Mouse (Mus musculus) cerebellum, adult 2 months (tissue): ENCODE measurements around the gene Nkain4. TPM values are rescaled to one million over a fixed set of nuclear protein-coding genes. Genes with fewer than 3 reads are reported as not detected.

Source experiments
- DNase-seq, 2 experiments: peaks; one replicate each; pipeline ENCODE4 v3.0.0; 2021
- H3K27ac ChIP-seq: fragments of 200-500 bp; 2 replicates; pipeline ENCODE4 v1.5.1; 2012; ENCODE audit warnings: low read length, control low read depth, inconsistent platforms; ENCODE audit not compliant: insufficient read depth
- H3K27me3 ChIP-seq: fragments of 200-500 bp; 2 replicates; pipeline ENCODE4 v1.6.1; 2012; ENCODE audit warnings: inconsistent platforms, mild to moderate bottlenecking, low read length, moderate library complexity; ENCODE audit not compliant: control insufficient read depth, insufficient read depth
- H3K4me1 ChIP-seq: fragments of 200-500 bp; 2 replicates; pipeline ENCODE4 v1.6.1; 2011; ENCODE audit warnings: low read length; ENCODE audit not compliant: control insufficient read depth, insufficient read depth
- H3K4me3 ChIP-seq: fragments of 200-500 bp; replicated peaks from 2 replicates; pipeline ENCODE3; 2011; ENCODE audit warnings: mild to moderate bottlenecking, low read depth, low read length, control low read depth; ENCODE audit not compliant: insufficient read depth
- CTCF ChIP-seq: fragments of 200-500 bp; IDR thresholded peaks from 2 replicates; pipeline ENCODE4 v1.5.1; 2011; ENCODE audit warnings: low read depth, mild to moderate bottlenecking, control low read depth, low read length, moderate library complexity, borderline replicate concordance; ENCODE audit not compliant: insufficient read depth
- POLR2A ChIP-seq: fragments of 200-500 bp; IDR thresholded peaks from 2 replicates; pipeline ENCODE4 v1.6.1; 2011; ENCODE audit warnings: low read length, control low read depth, borderline replicate concordance; ENCODE audit not compliant: insufficient read depth
- WGBS: fragments of 180-500 bp; shearing (Covaris S2); methylation state at CpG from one replicate; pipeline ENCODE4 v1.1.7; 2018; 5-methylcytosine and 5-hydroxymethylcytosine counted together
- polyA plus RNA-seq: library from polyadenylated mRNA; depleted of rRNA; stranded (reverse); fragments of >200 nt; gene quantifications from 2 replicates; pipeline ENCODE4 v1.2.3, GENCODE M21; 2012; rRNA removed

Nkain4 gene
- polyA plus RNA-seq, 1 experiment = 64.1 TPM

DNA sequence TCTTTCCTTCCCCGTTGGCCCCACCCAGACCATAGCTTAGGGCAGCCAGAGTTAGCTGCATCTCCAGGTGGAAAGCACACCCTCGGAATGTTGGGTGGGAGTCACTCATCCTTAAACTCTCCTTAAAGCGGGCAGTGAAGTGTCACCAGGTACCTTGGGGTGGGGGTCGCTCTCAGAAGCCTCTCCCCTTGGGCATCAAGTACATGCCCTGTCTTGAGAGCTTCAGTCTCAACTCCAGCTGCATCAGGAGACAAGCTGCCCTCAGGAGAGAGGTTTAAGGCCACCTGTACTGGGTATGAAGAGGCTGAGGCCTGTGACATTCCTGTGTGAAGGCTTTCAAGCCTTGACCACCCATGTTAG is 64.6 kb downstream of the Nkain4 start:
- Histone ChIP-seq H3K4me1 (peaks cover 12% of the 10 kb centered on the region; the same call in 1 of the 2 replicates), H3K4me3 (no peak overlapping the region), H3K27ac (no peak overlapping the region), H3K27me3 (no peaks in the 10 kb centered on the region)
- DNase-seq = peak in 1 of 2 experiments; percentile 19
- TF ChIP-seq CTCF (no peak), POLR2A (no peak)
- WGBS = 75% methylated on average over 4 of the region's 4 CpGs

DNA sequence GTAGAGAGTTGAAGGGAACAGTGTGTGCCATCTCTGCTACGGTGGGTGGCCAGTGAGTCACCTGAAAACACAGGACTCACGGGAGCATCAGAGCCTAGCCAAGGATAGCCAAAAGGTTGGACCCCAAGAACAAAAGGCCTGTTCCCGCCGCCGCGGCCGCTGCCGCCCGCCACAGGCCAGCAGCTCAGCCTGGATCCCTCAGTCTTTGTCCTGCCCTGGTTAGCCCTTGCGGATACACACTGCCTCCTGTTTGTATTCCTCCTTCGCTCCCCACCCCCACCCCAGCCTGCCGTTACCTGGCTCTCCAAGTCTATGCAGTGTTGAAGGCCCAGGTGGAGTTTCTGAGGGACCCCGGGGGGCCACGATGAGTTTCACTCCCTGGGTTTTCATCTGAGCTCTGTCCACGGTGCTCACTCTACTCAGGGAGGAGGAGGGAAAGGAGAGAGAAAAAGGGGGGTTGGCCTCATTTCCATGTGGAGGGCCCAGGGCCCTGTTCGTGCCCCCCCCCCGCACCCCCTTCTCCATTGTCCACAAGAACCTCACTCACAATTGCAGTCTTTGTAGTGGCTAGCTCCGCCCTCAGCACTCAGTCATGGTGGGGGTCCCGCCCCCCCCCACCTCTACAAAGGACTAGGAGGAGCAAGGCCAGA is 65.1 kb downstream of the Nkain4 start:
- 56% methylated on average over 19 of the region's 19 CpGs for WGBS
- TF ChIP-seq CTCF = no peak
- no peak for TF ChIP-seq POLR2A
- H3K4me3 ChIP-seq = no peak overlapping the region
- DNase-seq = peak in 1 of 2 experiments; percentile 10
- no peaks in the 10 kb centered on the region for H3K27me3 ChIP-seq
- H3K27ac ChIP-seq = no peak overlapping the region
- peaks cover 12% of the 10 kb centered on the region; the same call in 1 of the 2 replicates for H3K4me1 ChIP-seq

DNA sequence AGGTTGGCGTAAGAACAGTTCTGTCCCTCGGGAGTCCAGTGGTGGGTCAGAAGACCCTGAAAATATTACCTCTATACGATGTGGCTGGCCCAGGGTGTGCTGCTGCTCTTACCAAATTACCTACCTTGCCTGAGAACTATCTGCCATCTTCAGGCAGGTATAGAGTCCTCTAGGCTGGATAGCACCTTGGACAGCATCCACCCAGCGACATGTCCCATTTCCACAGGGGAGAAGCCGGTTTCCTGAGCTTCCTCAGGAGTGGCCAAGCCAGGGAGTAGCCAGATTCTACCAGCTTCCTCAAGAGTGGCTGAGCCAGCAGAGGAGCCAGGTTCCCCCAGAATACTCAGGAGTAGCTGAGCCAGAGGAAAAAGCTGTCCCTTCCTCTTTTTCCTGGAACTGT is 69.2 kb downstream of the Nkain4 start:
- H3K27ac ChIP-seq = no peak overlapping the region
- WGBS = 80% methylated on average over 5 of the region's 5 CpGs
- DNase-seq = peak in 1 of 2 experiments; percentile 8
- H3K27me3 ChIP-seq = no peaks in the 10 kb centered on the region
- no peak overlapping the region for H3K4me3 ChIP-seq
- peaks cover 13% of the 10 kb centered on the region; the same call in 1 of the 2 replicates for H3K4me1 ChIP-seq
- no peak for TF ChIP-seq CTCF
- no peak for TF ChIP-seq POLR2A

Other genes with a start within 250 kb of the Nkain4 start
- 36.2 and 37.9 TPM in 2 replicates for gene Dido1, start 244.7 kb downstream of the Nkain4 start, polyA plus RNA-seq
- gene Gid8, start 244.6 kb downstream of the Nkain4 start, polyA plus RNA-seq = 61.6 and 65.4 TPM in 2 replicates
- 0.70 and 1.2 TPM in 2 replicates for gene Slc17a9, start 229.4 kb downstream of the Nkain4 start, polyA plus RNA-seq
- 0.06 TPM in 1 of 2 replicates, not detected in the other for gene Bhlhe23, start 177.8 kb downstream of the Nkain4 start, polyA plus RNA-seq
- gene Ythdf1, start 33.8 kb downstream of the Nkain4 start, polyA plus RNA-seq = 52.3 and 59.7 TPM in 2 replicates
- 1.0 TPM in 2 replicates for gene Birc7, start 25.7 kb downstream of the Nkain4 start, polyA plus RNA-seq
- gene Arfgap1, start 12.5 kb upstream of the Nkain4 start, polyA plus RNA-seq = 118 and 122 TPM in 2 replicates
- 2.6 and 3.5 TPM in 2 replicates for gene Col20a1, start 31.8 kb upstream of the Nkain4 start, polyA plus RNA-seq
- 10.1 and 14.4 TPM in 2 replicates for gene Chrna4, start 88.8 kb upstream of the Nkain4 start, polyA plus RNA-seq
- 115 and 125 TPM in 2 replicates for gene Kcnq2, start 180.6 kb upstream of the Nkain4 start, polyA plus RNA-seq
- gene Eef1a2, start 202.3 kb upstream of the Nkain4 start, polyA plus RNA-seq = 1,226 and 1,413 TPM in 2 replicates
- gene Ppdpf, start 232.5 kb upstream of the Nkain4 start, polyA plus RNA-seq = 110 and 111 TPM in 2 replicates
- 0.03 and 0.07 TPM in 2 replicates for gene Ptk6, start 248.1 kb upstream of the Nkain4 start, polyA plus RNA-seq